Mouse (Mus musculus) hindbrain, postnatal 0 days (tissue): ENCODE results near the gene Casq2. TPM values are rescaled to one million over a fixed set of nuclear protein-coding genes. Genes with fewer than 3 reads are reported as not detected.

Source experiments
- ATAC-seq: fragments of 200-750 bp; cut with Nextera tagmentation; 2 replicates; pipeline ENCODE4 v1.8.0; 2017; ENCODE audit warnings: mild to moderate bottlenecking, moderate TSS enrichment, moderate library complexity
- DNase-seq: peaks from one replicate; pipeline ENCODE4 v3.0.0-alpha.2; 2015; ENCODE audit warnings: low spot score
- H3K27ac ChIP-seq: fragments of 300-500 bp; sonication (generic); 2 replicates; pipeline ENCODE4 v1.5.1; 2014; ENCODE audit warnings: mild to moderate bottlenecking
- H3K27me3 ChIP-seq: fragments of 300-500 bp; sonication (generic); 2 replicates; pipeline ENCODE4 v1.6.1; 2014; ENCODE audit warnings: low read length, mixed read lengths; ENCODE audit not compliant: insufficient read depth
- H3K36me3 ChIP-seq: fragments of 300-500 bp; sonication (generic); 2 replicates; pipeline ENCODE4 v1.6.1; 2014; ENCODE audit warnings: low read length, mixed read lengths; ENCODE audit not compliant: insufficient read depth
- H3K4me1 ChIP-seq: fragments of 300-500 bp; sonication (generic); 2 replicates; pipeline ENCODE4 v1.6.1; 2014; ENCODE audit warnings: antibody characterized with exemption, low read length, mixed read lengths; ENCODE audit not compliant: insufficient read depth
- H3K4me2 ChIP-seq: fragments of 300-500 bp; sonication (generic); 2 replicates; pipeline ENCODE4 v1.6.1; 2014; ENCODE audit warnings: low read depth, mild to moderate bottlenecking, low read length, moderate library complexity, mixed read lengths
- H3K4me3 ChIP-seq: fragments of 300-500 bp; sonication (generic); 2 replicates; pipeline ENCODE4 v1.5.1; 2014; ENCODE audit warnings: low read length
- H3K9ac ChIP-seq: fragments of 300-500 bp; sonication (generic); replicated peaks from 2 replicates; pipeline ENCODE4 v1.6.1; 2014; ENCODE audit warnings: mild to moderate bottlenecking, low read length, moderate library complexity, mixed read lengths
- H3K9me3 ChIP-seq: fragments of 300-500 bp; sonication (generic); 2 replicates; pipeline ENCODE4 v1.6.1; 2016; ENCODE audit warnings: low read length, mixed read lengths
- CTCF ChIP-seq: IDR thresholded peaks from 2 replicates; pipeline ENCODE4 v1.5.1; 2016; ENCODE audit warnings: antibody characterized with exemption, control low read depth, low read depth
- WGBS: fragments of 180-500 bp; shearing (Covaris S2); extraction: QIAGEN DNeasy Blood & Tissue Kit; methylation state at CpG from one replicate; pipeline ENCODE4 v1.1.7; 2014; 5-methylcytosine and 5-hydroxymethylcytosine counted together
- polyA plus RNA-seq: library from polyadenylated mRNA; unstranded; fragments of >200 nt; fragmentation: Nextera tagmentation; extraction: Ambion mirVana; gene quantifications from 2 replicates; pipeline ENCODE4 v1.2.1, GENCODE M21; 2015
- total RNA-seq: library from RNA; depleted of rRNA; stranded (reverse); fragments of >200 nt; gene quantifications from 2 replicates; pipeline ENCODE4 v1.2.3, GENCODE M21; 2014

Gene Casq2
- total and polyA plus RNA-seq, 2 experiments from 2014 or later: 0.56 to 1.4 TPM

DNA sequence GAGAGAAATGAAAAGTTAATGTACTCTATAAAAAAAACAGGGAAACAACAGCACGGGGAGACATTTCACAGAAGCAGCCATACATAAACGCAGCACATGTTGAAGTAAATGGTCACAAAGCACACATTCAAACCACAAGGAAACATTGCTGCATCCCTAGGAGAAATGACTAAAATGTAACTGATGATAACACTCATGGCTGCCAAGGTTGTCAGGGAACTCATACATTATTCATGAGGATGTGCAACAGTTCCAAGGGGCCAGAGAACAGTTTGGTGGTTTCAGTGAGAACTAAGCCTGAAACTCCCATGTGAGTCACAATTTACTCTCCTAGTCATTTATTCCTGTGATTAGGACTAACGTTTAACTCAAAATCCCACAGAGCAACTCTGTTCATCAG lies 22.0 kb downstream of the Casq2 start:
- no peaks in the 10 kb centered on the region for H3K36me3 ChIP-seq
- DNase-seq: peak; percentile 40
- TF ChIP-seq CTCF: no peak
- H3K27me3 ChIP-seq: no peaks in the 10 kb centered on the region
- H3K9me3 ChIP-seq: no peaks in the 10 kb centered on the region
- no peak overlapping the region for H3K4me2 ChIP-seq
- no peak overlapping the region for H3K27ac ChIP-seq
- no peaks in the 10 kb centered on the region for H3K4me1 ChIP-seq
- H3K9ac ChIP-seq: no peak overlapping the region
- 54% methylated on average over 3 of the region's 3 CpGs for WGBS
- H3K4me3 ChIP-seq: no peak overlapping the region
- ATAC-seq: no peak

DNA sequence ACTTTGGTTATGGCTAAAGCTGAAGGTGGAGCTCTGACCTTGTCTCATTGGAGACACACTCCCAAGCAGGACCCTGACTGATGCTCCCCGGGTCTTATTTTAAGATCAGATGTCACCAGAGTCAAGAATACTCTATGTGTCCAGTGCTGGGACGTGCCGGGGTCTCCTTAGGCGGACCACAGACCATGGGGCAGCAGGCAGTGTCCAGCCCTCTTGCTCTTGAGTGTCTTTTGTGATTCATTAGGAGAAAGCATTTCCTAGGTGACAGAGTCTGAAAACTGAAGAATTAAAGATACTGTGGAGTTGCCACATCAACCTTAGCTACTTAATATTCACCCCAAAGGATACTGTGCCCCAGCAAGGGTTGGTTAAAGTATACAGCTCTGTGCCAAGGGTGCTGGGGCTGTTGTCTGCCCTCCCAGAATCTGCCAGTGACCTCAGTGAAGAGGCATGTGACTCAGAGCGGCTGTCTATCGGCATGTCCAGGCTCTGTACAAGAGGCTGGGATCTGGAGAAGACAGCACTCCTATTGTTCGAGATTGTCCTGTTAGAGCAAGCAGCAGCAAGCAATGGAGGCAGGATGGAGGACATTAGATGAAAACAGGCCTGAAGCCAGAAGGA lies 25.9 kb downstream of the Casq2 start:
- peak; percentile 90 for ATAC-seq
- Histone ChIP-seq H3K4me3 (no peak overlapping the region), H3K36me3 (no peaks in the 10 kb centered on the region), H3K27ac (no peak overlapping the region), H3K27me3 (no peaks in the 10 kb centered on the region), H3K9ac (no peak overlapping the region), H3K4me2 (no peak overlapping the region), H3K9me3 (no peaks in the 10 kb centered on the region), H3K4me1 (no peaks in the 10 kb centered on the region)
- no peak for TF ChIP-seq CTCF
- WGBS: 48% methylated on average over 7 of the region's 7 CpGs
- no peak for DNase-seq

DNA sequence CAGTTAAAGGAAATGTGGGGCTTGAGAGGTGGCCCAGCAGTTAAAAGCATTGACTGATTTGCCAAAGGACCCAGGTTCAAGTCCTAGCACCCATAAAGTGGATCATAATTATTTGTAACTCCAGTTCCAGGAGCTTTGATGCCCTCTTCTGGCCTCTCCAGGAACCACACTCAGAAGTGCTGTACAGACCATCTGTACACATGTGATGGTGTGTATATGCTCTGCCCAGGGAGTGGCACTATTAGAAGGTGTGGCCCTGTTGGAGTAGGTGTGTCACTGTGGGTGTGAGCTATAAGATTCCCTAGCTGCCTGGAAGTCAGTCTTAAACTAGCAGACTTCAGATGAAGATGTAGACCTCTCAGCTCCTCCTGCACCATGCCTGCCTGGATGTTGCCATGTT lies 34.7 kb downstream of the Casq2 start:
- H3K27me3 ChIP-seq: no peaks in the 10 kb centered on the region
- H3K36me3 ChIP-seq: no peaks in the 10 kb centered on the region
- H3K4me1 ChIP-seq: 0 out of 2 replicates have a peak, but pooled peaks cover 3% of the 10 kb centered on the region
- H3K4me3 ChIP-seq: no peak overlapping the region
- no peak for DNase-seq
- no peak for ATAC-seq
- H3K9ac ChIP-seq: no peak overlapping the region
- no peak overlapping the region for H3K27ac ChIP-seq
- TF ChIP-seq CTCF: no peak
- H3K9me3 ChIP-seq: no peaks in the 10 kb centered on the region
- no peak overlapping the region for H3K4me2 ChIP-seq

DNA sequence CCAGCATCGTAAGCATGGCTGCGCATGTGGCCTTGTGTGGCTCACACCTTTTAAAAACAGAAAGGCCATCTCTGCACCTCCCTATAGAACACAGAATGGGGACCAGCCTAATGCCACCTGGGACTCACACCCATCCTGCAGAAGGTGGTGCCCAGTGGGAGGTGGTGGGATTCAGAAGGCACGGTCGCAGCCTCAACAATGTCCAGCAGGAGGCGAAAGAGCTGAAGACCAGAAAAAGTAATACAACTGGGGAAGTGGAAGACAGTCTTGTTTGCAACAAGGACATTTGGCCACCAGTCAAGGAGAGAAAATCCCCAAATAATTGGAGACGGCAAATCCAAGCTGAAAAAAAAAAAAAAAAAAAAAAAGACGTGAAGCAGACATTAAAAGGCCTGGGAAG lies 35.8 kb downstream of the Casq2 start:
- H3K9ac ChIP-seq: no peak overlapping the region
- H3K4me3 ChIP-seq: no peak overlapping the region
- TF ChIP-seq CTCF: peak; percentile 50
- H3K27me3 ChIP-seq: no peaks in the 10 kb centered on the region
- ATAC-seq (no peak), DNase-seq (no peak)
- 0 out of 2 replicates have a peak, but pooled peaks cover 3% of the 10 kb centered on the region for H3K4me1 ChIP-seq
- 74% methylated on average over 7 of the region's 7 CpGs for WGBS
- no peaks in the 10 kb centered on the region for H3K36me3 ChIP-seq
- no peaks in the 10 kb centered on the region for H3K9me3 ChIP-seq
- no peak overlapping the region for H3K27ac ChIP-seq
- H3K4me2 ChIP-seq: no peak overlapping the region

DNA sequence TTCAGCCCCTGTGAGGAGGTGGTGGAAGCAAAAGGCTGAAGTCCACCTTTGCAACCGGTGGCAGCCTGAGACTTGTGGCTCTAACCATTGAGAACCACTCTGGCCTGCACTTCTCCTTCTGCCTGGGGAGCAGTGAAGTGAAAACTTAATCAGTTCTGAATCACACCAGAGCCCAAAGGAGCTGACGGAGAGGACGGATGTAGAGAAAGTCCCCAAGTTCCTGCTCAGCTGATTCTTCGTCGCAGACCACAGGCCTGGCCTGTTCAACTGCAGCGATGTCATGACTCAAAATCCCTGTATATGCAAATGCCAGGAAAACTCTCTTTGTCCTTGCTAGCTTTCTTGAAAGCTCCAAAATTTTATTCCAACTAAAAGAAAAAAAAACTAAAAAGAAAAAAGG lies 37.4 kb downstream of the Casq2 start:
- Histone ChIP-seq H3K27ac (no peak overlapping the region), H3K4me1 (0 out of 2 replicates have a peak, but pooled peaks cover 3% of the 10 kb centered on the region), H3K36me3 (no peaks in the 10 kb centered on the region), H3K9ac (no peak overlapping the region), H3K4me3 (no peak overlapping the region), H3K9me3 (no peaks in the 10 kb centered on the region), H3K4me2 (no peak overlapping the region), H3K27me3 (no peaks in the 10 kb centered on the region)
- WGBS: 74% methylated on average over 6 of the region's 6 CpGs
- DNase-seq (no peak), ATAC-seq (no peak)
- TF ChIP-seq CTCF: no peak

DNA sequence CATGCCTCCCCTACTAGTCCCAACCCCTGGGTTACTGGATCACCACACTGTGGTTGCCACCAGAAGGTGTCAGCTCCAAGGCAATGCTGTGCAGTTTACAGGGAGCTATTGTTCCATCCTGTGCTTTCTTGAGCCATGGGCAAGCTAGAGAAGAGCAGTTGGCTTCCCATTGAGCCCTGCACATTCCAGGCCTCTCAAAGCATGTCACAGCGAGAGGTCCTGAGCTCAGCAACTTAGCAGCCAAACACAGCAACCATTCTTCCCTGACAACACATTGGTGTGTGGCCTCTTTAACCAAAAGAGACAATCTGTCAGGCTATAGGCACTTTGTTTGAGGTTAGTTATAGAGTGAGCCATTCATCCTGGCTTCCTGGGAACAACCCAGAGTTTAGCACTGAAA lies 39.3 kb downstream of the Casq2 start:
- DNase-seq: no peak
- 37% methylated on average over 1 of the region's 1 CpGs for WGBS

DNA sequence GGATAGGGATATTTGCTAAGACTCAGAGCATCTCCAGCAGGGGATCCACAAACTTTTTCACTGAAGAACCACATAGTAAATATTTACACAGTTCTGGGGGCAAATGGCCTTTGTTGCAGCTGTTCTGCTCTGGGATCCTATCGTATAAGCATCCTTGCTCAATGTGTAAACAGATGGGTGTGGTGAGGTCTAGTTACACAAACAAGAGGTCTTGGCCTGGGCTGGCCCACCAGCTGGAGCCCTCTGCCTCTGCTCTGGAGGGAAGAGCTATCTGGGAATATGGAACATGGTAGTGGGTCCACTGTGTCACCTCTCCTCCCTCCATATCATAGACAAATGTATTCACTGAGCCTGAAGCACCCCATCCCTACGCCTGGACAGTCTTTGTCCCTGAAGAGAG lies 40.9 kb downstream of the Casq2 start:
- H3K9ac ChIP-seq: no peak overlapping the region
- no peak overlapping the region for H3K27ac ChIP-seq
- WGBS: 79% methylated on average over 2 of the region's 2 CpGs

More for the DNA sequence above, 39.3 kb downstream of the Casq2 start:
- Histone ChIP-seq H3K36me3 (no peaks in the 10 kb centered on the region), H3K27me3 (no peaks in the 10 kb centered on the region), H3K27ac (no peak overlapping the region), H3K9me3 (no peaks in the 10 kb centered on the region), H3K4me2 (no peak overlapping the region), H3K9ac (no peak overlapping the region), H3K4me1 (0 out of 2 replicates have a peak, but pooled peaks cover 3% of the 10 kb centered on the region), H3K4me3 (no peak overlapping the region)
- TF ChIP-seq CTCF: no peak
- ATAC-seq: peak; percentile 24; the same call in 1 of the 2 replicates

More for the DNA sequence above, 40.9 kb downstream of the Casq2 start:
- DNase-seq (no peak), ATAC-seq (no peak)
- H3K9me3 ChIP-seq: no peaks in the 10 kb centered on the region
- no peaks in the 10 kb centered on the region for H3K36me3 ChIP-seq
- H3K4me3 ChIP-seq: no peak overlapping the region
- no peaks in the 10 kb centered on the region for H3K27me3 ChIP-seq
- no peak overlapping the region for H3K4me2 ChIP-seq
- H3K4me1 ChIP-seq: 0 out of 2 replicates have a peak, but pooled peaks cover 3% of the 10 kb centered on the region
- TF ChIP-seq CTCF: no peak
